Mouse (Mus musculus): ENCODE data around the gene Lrrc45. TPM values are rescaled to one million over a fixed set of nuclear protein-coding genes. Genes with fewer than 3 reads are reported as not detected.

Lrrc45 gene
- polyA plus RNA-seq, 1 experiment = 23.9 TPM

DNA sequence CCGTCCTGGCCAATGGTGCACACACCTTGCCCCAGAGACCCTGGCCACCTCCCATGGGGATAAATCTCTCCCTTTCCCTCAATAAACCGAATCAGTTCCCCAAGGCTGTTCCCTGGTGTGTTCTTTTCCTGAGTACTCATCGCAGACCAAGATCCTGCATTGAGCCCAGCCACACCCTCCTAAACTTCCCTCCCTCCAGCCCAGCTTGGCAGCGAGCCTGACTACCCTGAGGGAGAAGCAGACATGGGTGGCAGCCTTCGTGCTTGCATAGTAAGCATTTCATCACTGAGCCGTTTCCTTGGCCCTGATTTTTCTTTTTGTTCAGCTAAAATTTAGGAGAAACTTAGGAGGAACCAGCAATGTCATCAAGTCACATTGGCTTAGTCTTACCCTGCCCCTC is 19.8 kb downstream of the Lrrc45 start:
- TF ChIP-seq POLR2A (IDR thresholded peaks at IDR 0.05; ENCODE audit: low read depth, low read length) = no peak
- TF ChIP-seq CTCF (IDR thresholded peaks at IDR 0.05; ENCODE audit: extremely low read depth, insufficient read length, insufficient replicate concordance, low read depth, low read length) = no peak
- peaks cover 4% of the 10 kb centered on the region; the same call in 1 of the 2 replicates for H3K4me1 ChIP-seq (ENCODE audit: control insufficient read depth, insufficient read depth, insufficient read length, low read length)
- H3K4me3 ChIP-seq (ENCODE audit: low read depth, low read length) = no peak overlapping the region
- no peaks in the 10 kb centered on the region; the same call in 1 of the 2 replicates for H3K27me3 ChIP-seq (ENCODE audit: control insufficient read depth, insufficient read depth, low read length)
- 15% methylated on average over 6 of the region's 6 CpGs for WGBS
- no peak overlapping the region for H3K27ac ChIP-seq (ENCODE audit: insufficient read depth, low read depth, low read length)
- no peaks in the 10 kb centered on the region for H3K36me3 ChIP-seq (ENCODE audit: control insufficient read depth, insufficient read depth, low read length)

DNA sequence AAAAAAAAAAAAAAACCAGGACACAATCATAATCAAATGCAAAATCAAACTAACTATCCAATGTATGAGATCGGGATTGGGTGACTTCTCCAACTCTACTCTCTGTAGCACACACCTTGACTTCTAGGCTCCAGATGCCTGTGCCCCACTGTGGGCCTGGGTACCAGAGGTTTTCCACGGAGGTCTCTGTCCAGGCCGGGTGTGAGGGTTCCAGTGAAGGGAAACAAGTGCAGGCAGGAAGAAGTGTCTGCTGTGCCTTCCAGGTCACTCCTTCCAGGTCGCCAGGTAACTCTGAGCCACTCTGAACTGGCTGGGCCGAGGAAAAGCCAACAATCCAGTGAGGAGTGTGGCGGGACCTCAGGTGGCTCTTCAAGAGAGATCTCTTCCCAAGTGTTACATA is 22.7 kb downstream of the Lrrc45 start:
- WGBS = 83% methylated on average over 6 of the region's 6 CpGs
- Histone ChIP-seq H3K27me3 (ENCODE audit: control insufficient read depth, insufficient read depth, low read length) (no peaks in the 10 kb centered on the region; the same call in 1 of the 2 replicates), H3K4me1 (ENCODE audit: control insufficient read depth, insufficient read depth, insufficient read length, low read length) (no peaks in the 10 kb centered on the region), H3K4me3 (ENCODE audit: low read depth, low read length) (no peak overlapping the region), H3K36me3 (ENCODE audit: control insufficient read depth, insufficient read depth, low read length) (no peaks in the 10 kb centered on the region), H3K27ac (ENCODE audit: insufficient read depth, low read depth, low read length) (no peak overlapping the region)
- no peak for TF ChIP-seq CTCF (IDR thresholded peaks at IDR 0.05; ENCODE audit: extremely low read depth, insufficient read length, insufficient replicate concordance, low read depth, low read length)
- TF ChIP-seq POLR2A (IDR thresholded peaks at IDR 0.05; ENCODE audit: low read depth, low read length) = no peak

DNA sequence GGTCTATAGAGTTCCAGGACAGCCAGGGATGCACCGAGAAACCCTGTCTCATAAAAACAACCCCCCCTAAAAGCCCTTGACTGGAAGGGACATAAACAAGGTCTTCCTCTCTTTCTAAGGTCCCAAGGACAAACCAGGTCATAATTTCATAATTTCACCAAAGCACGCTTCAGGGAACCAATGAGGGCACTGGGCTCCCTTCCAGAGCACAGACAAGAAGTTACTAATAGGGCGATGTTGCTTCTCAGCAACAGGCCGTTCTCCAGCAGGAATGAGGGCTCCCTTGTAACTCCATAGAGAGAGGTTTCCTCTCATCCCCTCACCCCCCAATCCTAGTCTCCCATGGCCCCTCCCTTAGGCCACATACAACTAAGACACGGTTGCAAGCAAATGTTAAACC is 27.3 kb downstream of the Lrrc45 start:
- Histone ChIP-seq H3K4me1 (ENCODE audit: control insufficient read depth, insufficient read depth, insufficient read length, low read length) (no peaks in the 10 kb centered on the region), H3K4me3 (ENCODE audit: low read depth, low read length) (no peak overlapping the region), H3K27me3 (ENCODE audit: control insufficient read depth, insufficient read depth, low read length) (no peaks in the 10 kb centered on the region), H3K36me3 (ENCODE audit: control insufficient read depth, insufficient read depth, low read length) (no peaks in the 10 kb centered on the region), H3K27ac (ENCODE audit: insufficient read depth, low read depth, low read length) (no peak overlapping the region)
- WGBS = 85% methylated on average over 5 of the region's 5 CpGs
- TF ChIP-seq POLR2A (IDR thresholded peaks at IDR 0.05; ENCODE audit: low read depth, low read length) = no peak
- TF ChIP-seq CTCF (IDR thresholded peaks at IDR 0.05; ENCODE audit: extremely low read depth, insufficient read length, insufficient replicate concordance, low read depth, low read length) = no peak

- Histone ChIP-seq H3K4me1 (ENCODE audit: control insufficient read depth, insufficient read depth, insufficient read length, low read length) (peaks cover 3% of the 10 kb centered on the region; the same call in 1 of the 2 replicates), H3K27ac (ENCODE audit: insufficient read depth, low read depth, low read length) (no peak overlapping the region), H3K27me3 (ENCODE audit: control insufficient read depth, insufficient read depth, low read length) (no peaks in the 10 kb centered on the region), H3K36me3 (ENCODE audit: control insufficient read depth, insufficient read depth, low read length) (no peaks in the 10 kb centered on the region), H3K4me3 (ENCODE audit: low read depth, low read length) (no peak overlapping the region)
- TF ChIP-seq POLR2A (IDR thresholded peaks at IDR 0.05; ENCODE audit: low read depth, low read length) (no peak), CTCF (IDR thresholded peaks at IDR 0.05; ENCODE audit: extremely low read depth, insufficient read length, insufficient replicate concordance, low read depth, low read length) (no peak)
- 33% methylated on average over 7 of the region's 7 CpGs for WGBS
Observed at GRCm38 (mm10) chr11:120744121-120744701, 30.5 kb downstream of the Lrrc45 start.

- Histone ChIP-seq H3K27me3 (ENCODE audit: control insufficient read depth, insufficient read depth, low read length) (no peaks in the 10 kb centered on the region), H3K4me1 (ENCODE audit: control insufficient read depth, insufficient read depth, insufficient read length, low read length) (peaks cover 3% of the 10 kb centered on the region; the same call in 1 of the 2 replicates), H3K36me3 (ENCODE audit: control insufficient read depth, insufficient read depth, low read length) (no peaks in the 10 kb centered on the region), H3K4me3 (ENCODE audit: low read depth, low read length) (no peak overlapping the region), H3K27ac (ENCODE audit: insufficient read depth, low read depth, low read length) (peak overlapping the region; percentile 53; the same call in 1 of the 2 replicates)
- TF ChIP-seq CTCF (IDR thresholded peaks at IDR 0.05; ENCODE audit: extremely low read depth, insufficient read length, insufficient replicate concordance, low read depth, low read length) = no peak
- no peak for TF ChIP-seq POLR2A (IDR thresholded peaks at IDR 0.05; ENCODE audit: low read depth, low read length)
- 21% methylated on average over 4 of the region's 4 CpGs for WGBS
Observed at GRCm38 (mm10) chr11:120747974-120748373, 34.2 kb downstream of the Lrrc45 start.

DNA sequence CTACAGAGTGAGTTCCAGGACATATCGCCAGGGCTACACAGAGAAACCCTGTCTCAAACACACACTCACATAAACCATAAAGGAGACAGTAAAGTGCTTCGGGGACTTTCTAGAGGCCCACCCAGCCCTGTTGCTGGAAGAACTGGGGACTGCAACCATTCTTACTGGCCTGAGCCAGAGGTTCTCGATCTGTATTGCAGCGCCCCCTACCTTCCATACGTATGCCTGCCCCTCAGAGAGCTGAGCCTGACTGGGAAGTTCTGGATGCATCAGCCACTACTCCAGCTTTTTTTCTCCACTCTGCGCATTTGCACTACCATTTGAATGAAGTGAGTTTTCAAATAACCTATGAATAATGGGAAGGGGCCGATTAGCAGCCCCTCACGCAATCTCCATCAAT is 35.7 kb downstream of the Lrrc45 start:
- WGBS = 70% methylated on average over 8 of the region's 8 CpGs

GRCm38 (mm10) chr11:120751606-120752005 is 37.9 kb downstream of the Lrrc45 start:
- Histone ChIP-seq H3K4me3 (ENCODE audit: low read depth, low read length) (no peak overlapping the region), H3K27me3 (ENCODE audit: control insufficient read depth, insufficient read depth, low read length) (no peaks in the 10 kb centered on the region), H3K4me1 (ENCODE audit: control insufficient read depth, insufficient read depth, insufficient read length, low read length) (peaks cover 3% of the 10 kb centered on the region; the same call in 1 of the 2 replicates), H3K27ac (ENCODE audit: insufficient read depth, low read depth, low read length) (no peak overlapping the region), H3K36me3 (ENCODE audit: control insufficient read depth, insufficient read depth, low read length) (no peaks in the 10 kb centered on the region)
- TF ChIP-seq POLR2A (IDR thresholded peaks at IDR 0.05; ENCODE audit: low read depth, low read length) = no peak
- no peak for TF ChIP-seq CTCF (IDR thresholded peaks at IDR 0.05; ENCODE audit: extremely low read depth, insufficient read length, insufficient replicate concordance, low read depth, low read length)
- 55% methylated on average over 4 of the region's 4 CpGs for WGBS

More for the DNA sequence above, 35.7 kb downstream of the Lrrc45 start:
- no peak overlapping the region for H3K4me3 ChIP-seq (ENCODE audit: low read depth, low read length)
- H3K27me3 ChIP-seq (ENCODE audit: control insufficient read depth, insufficient read depth, low read length) = no peaks in the 10 kb centered on the region
- no peak overlapping the region for H3K27ac ChIP-seq (ENCODE audit: insufficient read depth, low read depth, low read length)
- H3K4me1 ChIP-seq (ENCODE audit: control insufficient read depth, insufficient read depth, insufficient read length, low read length) = peaks cover 3% of the 10 kb centered on the region; the same call in 1 of the 2 replicates
- no peaks in the 10 kb centered on the region for H3K36me3 ChIP-seq (ENCODE audit: control insufficient read depth, insufficient read depth, low read length)
- peak; percentile 43; the same call in 1 of the 2 replicates for TF ChIP-seq CTCF (IDR thresholded peaks at IDR 0.05; ENCODE audit: extremely low read depth, insufficient read length, insufficient replicate concordance, low read depth, low read length)
- no peak for TF ChIP-seq POLR2A (IDR thresholded peaks at IDR 0.05; ENCODE audit: low read depth, low read length)

All from small intestine, adult 2 months (tissue).